Mouse (Mus musculus): Measurements from ENCODE around the gene Tnni3k. TPM values are rescaled to one million over a fixed set of nuclear protein-coding genes. Genes with fewer than 3 reads are reported as not detected.

Gene Tnni3k
- polyA plus RNA-seq (2016; fragmentation: Nextera tagmentation; extraction: Ambion mirVana): not detected in 2 replicates

- no peaks in the 10 kb centered on the region for H3K9me3 ChIP-seq
- ATAC-seq (ENCODE audit: insufficient number of reproducible peaks, insufficient read depth, low FRiP score, low TSS enrichment, low read depth): no peak
- WGBS: 72% methylated on average over 6 of the region's 6 CpGs
- no peaks in the 10 kb centered on the region for H3K4me1 ChIP-seq (replicated peaks)
- no peaks in the 10 kb centered on the region for H3K36me3 ChIP-seq
- H3K9ac ChIP-seq (replicated peaks): no peak within 1 kb of the TSS
- H3K27me3 ChIP-seq: no peaks in the 10 kb centered on the region
- no peak within 1 kb of the TSS for H3K27ac ChIP-seq
- H3K4me3 ChIP-seq (replicated peaks): no peak within 1 kb of the TSS
- no peak within 1 kb of the TSS for H3K4me2 ChIP-seq
Observed at GRCm38 (mm10) chr3:155055231-155055916, at the start of gene Tnni3k. TSS of gene Tnni3k (minus strand) at chr3:155055407.

- no peak for ATAC-seq (ENCODE audit: insufficient number of reproducible peaks, insufficient read depth, low FRiP score, low TSS enrichment, low read depth)
- no peaks in the 10 kb centered on the region for H3K27me3 ChIP-seq
Observed at GRCm38 (mm10) chr3:155099266-155099665, 44.1 kb upstream of the Tnni3k start.

GRCm38 (mm10) chr3:155093116-155093956 lies 38.1 kb upstream of the Tnni3k start, which contains the start of the genes Fpgt and Lrriq3:
TSS of gene Fpgt (minus strand) at chr3:155093403.
TSS of gene Lrriq3 (plus strand) at chr3:155093434.
- peak within 1 kb of the TSS; percentile 67 for H3K9ac ChIP-seq (replicated peaks)
- peaks cover 8% of the 10 kb centered on the region; the same call in 1 of the 2 replicates for H3K36me3 ChIP-seq
- H3K9me3 ChIP-seq: no peaks in the 10 kb centered on the region
- H3K27me3 ChIP-seq: no peaks in the 10 kb centered on the region
- ATAC-seq (ENCODE audit: insufficient number of reproducible peaks, insufficient read depth, low FRiP score, low TSS enrichment, low read depth): peak; percentile 99
- peak within 1 kb of the TSS; percentile 61 for H3K4me3 ChIP-seq (replicated peaks)
- WGBS: under 1% methylated on average over 47 of the region's 47 CpGs
- H3K27ac ChIP-seq: peak within 1 kb of the TSS; percentile 87
- no peaks in the 10 kb centered on the region; the same call in 1 of the 2 replicates for H3K4me1 ChIP-seq (replicated peaks)
- peak within 1 kb of the TSS; percentile 65 for H3K4me2 ChIP-seq

More at GRCm38 (mm10) chr3:155099266-155099665, 44.1 kb upstream of the Tnni3k start:
- no peak overlapping the region for H3K4me2 ChIP-seq
- H3K4me1 ChIP-seq (replicated peaks): no peaks in the 10 kb centered on the region
- no peaks in the 10 kb centered on the region for H3K36me3 ChIP-seq
- H3K9me3 ChIP-seq: no peaks in the 10 kb centered on the region
- no peak overlapping the region for H3K4me3 ChIP-seq (replicated peaks)
- H3K27ac ChIP-seq: no peak overlapping the region
- WGBS: 86% methylated on average over 1 of the region's 1 CpGs
- H3K9ac ChIP-seq (replicated peaks): no peak overlapping the region

GRCm38 (mm10) chr3:155092081-155092480 lies 36.9 kb upstream of the Tnni3k start:
- no peaks in the 10 kb centered on the region for H3K27me3 ChIP-seq
- H3K4me1 ChIP-seq (replicated peaks): no peaks in the 10 kb centered on the region; the same call in 1 of the 2 replicates
- H3K9ac ChIP-seq (replicated peaks): no peak overlapping the region
- H3K4me2 ChIP-seq: peak overlapping the region; percentile 65
- peak overlapping the region; percentile 61; the same call in 1 of the 2 replicates for H3K4me3 ChIP-seq (replicated peaks)
- no peak overlapping the region for H3K27ac ChIP-seq
- H3K9me3 ChIP-seq: no peaks in the 10 kb centered on the region
- peaks cover 16% of the 10 kb centered on the region for H3K36me3 ChIP-seq
- ATAC-seq (ENCODE audit: insufficient number of reproducible peaks, insufficient read depth, low FRiP score, low TSS enrichment, low read depth): no peak
- WGBS: 92% methylated on average over 6 of the region's 6 CpGs

- Histone ChIP-seq H3K9me3 (no peaks in the 10 kb centered on the region), H3K9ac (replicated peaks) (no peak overlapping the region)
- 84% methylated on average over 4 of the region's 4 CpGs for WGBS
Observed at GRCm38 (mm10) chr3:155077908-155078307, 22.7 kb upstream of the Tnni3k start.

GRCm38 (mm10) chr3:155059449-155059822 lies 4.2 kb upstream of the Tnni3k start:
- Histone ChIP-seq H3K9ac (replicated peaks) (no peak overlapping the region), H3K9me3 (no peaks in the 10 kb centered on the region), H3K27me3 (no peaks in the 10 kb centered on the region), H3K4me1 (replicated peaks) (no peaks in the 10 kb centered on the region), H3K4me3 (replicated peaks) (no peak overlapping the region), H3K36me3 (no peaks in the 10 kb centered on the region), H3K27ac (no peak overlapping the region), H3K4me2 (no peak overlapping the region)
- ATAC-seq (ENCODE audit: insufficient number of reproducible peaks, insufficient read depth, low FRiP score, low TSS enrichment, low read depth): no peak

More at GRCm38 (mm10) chr3:155077908-155078307, 22.7 kb upstream of the Tnni3k start:
- H3K4me3 ChIP-seq (replicated peaks): no peak overlapping the region
- H3K36me3 ChIP-seq: no peaks in the 10 kb centered on the region
- no peaks in the 10 kb centered on the region for H3K27me3 ChIP-seq
- H3K27ac ChIP-seq: no peak overlapping the region
- H3K4me2 ChIP-seq: no peak overlapping the region
- no peak for ATAC-seq (ENCODE audit: insufficient number of reproducible peaks, insufficient read depth, low FRiP score, low TSS enrichment, low read depth)
- H3K4me1 ChIP-seq (replicated peaks): no peaks in the 10 kb centered on the region

GRCm38 (mm10) chr3:155058800-155059448 lies 3.7 kb upstream of the Tnni3k start:
- no peak overlapping the region for H3K4me3 ChIP-seq (replicated peaks)
- H3K4me2 ChIP-seq: no peak overlapping the region
- no peaks in the 10 kb centered on the region for H3K36me3 ChIP-seq
- no peaks in the 10 kb centered on the region for H3K27me3 ChIP-seq
- H3K4me1 ChIP-seq (replicated peaks): no peaks in the 10 kb centered on the region
- no peak overlapping the region for H3K27ac ChIP-seq
- WGBS: 83% methylated on average over 6 of the region's 6 CpGs
- no peak overlapping the region for H3K9ac ChIP-seq (replicated peaks)
- no peak for ATAC-seq (ENCODE audit: insufficient number of reproducible peaks, insufficient read depth, low FRiP score, low TSS enrichment, low read depth)
- H3K9me3 ChIP-seq: no peaks in the 10 kb centered on the region

GRCm38 (mm10) chr3:155057566-155057965 lies 2.4 kb upstream of the Tnni3k start:
- H3K4me2 ChIP-seq: no peak overlapping the region
- H3K36me3 ChIP-seq: no peaks in the 10 kb centered on the region
- ATAC-seq (ENCODE audit: insufficient number of reproducible peaks, insufficient read depth, low FRiP score, low TSS enrichment, low read depth): no peak

GRCm38 (mm10) chr3:155056606-155057005 lies 1.4 kb upstream of the Tnni3k start:
- no peaks in the 10 kb centered on the region for H3K4me1 ChIP-seq (replicated peaks)
- H3K36me3 ChIP-seq: no peaks in the 10 kb centered on the region
- H3K4me2 ChIP-seq: no peak overlapping the region
- H3K27me3 ChIP-seq: no peaks in the 10 kb centered on the region
- H3K9ac ChIP-seq (replicated peaks): no peak overlapping the region
- ATAC-seq (ENCODE audit: insufficient number of reproducible peaks, insufficient read depth, low FRiP score, low TSS enrichment, low read depth): no peak
- no peak overlapping the region for H3K4me3 ChIP-seq (replicated peaks)
- H3K9me3 ChIP-seq: no peaks in the 10 kb centered on the region
- H3K27ac ChIP-seq: no peak overlapping the region

More at GRCm38 (mm10) chr3:155057566-155057965, 2.4 kb upstream of the Tnni3k start:
- H3K9ac ChIP-seq (replicated peaks): no peak overlapping the region
- no peak overlapping the region for H3K4me3 ChIP-seq (replicated peaks)
- no peaks in the 10 kb centered on the region for H3K9me3 ChIP-seq
- H3K27ac ChIP-seq: no peak overlapping the region
- H3K27me3 ChIP-seq: no peaks in the 10 kb centered on the region
- no peaks in the 10 kb centered on the region for H3K4me1 ChIP-seq (replicated peaks)

GRCm38 (mm10) chr3:155053189-155053588 lies 2.0 kb downstream of the Tnni3k start:
- Histone ChIP-seq H3K27me3 (no peaks in the 10 kb centered on the region), H3K4me3 (replicated peaks) (no peak overlapping the region), H3K9me3 (no peaks in the 10 kb centered on the region), H3K4me1 (replicated peaks) (no peaks in the 10 kb centered on the region), H3K4me2 (no peak overlapping the region), H3K9ac (replicated peaks) (no peak overlapping the region), H3K27ac (no peak overlapping the region), H3K36me3 (no peaks in the 10 kb centered on the region)
- WGBS: 69% methylated on average over 1 of the region's 1 CpGs
- ATAC-seq (ENCODE audit: insufficient number of reproducible peaks, insufficient read depth, low FRiP score, low TSS enrichment, low read depth): no peak

- Histone ChIP-seq H3K27ac (no peak overlapping the region), H3K4me1 (replicated peaks) (no peaks in the 10 kb centered on the region), H3K9me3 (no peaks in the 10 kb centered on the region), H3K36me3 (no peaks in the 10 kb centered on the region), H3K4me3 (replicated peaks) (no peak overlapping the region), H3K4me2 (no peak overlapping the region), H3K9ac (replicated peaks) (no peak overlapping the region), H3K27me3 (no peaks in the 10 kb centered on the region)
- ATAC-seq (ENCODE audit: insufficient number of reproducible peaks, insufficient read depth, low FRiP score, low TSS enrichment, low read depth): no peak
Observed at GRCm38 (mm10) chr3:155052021-155052420, 3.2 kb downstream of the Tnni3k start.
